11 mouse cellular contexts compared by ENCODE assay signal in the genomic region with DNA sequence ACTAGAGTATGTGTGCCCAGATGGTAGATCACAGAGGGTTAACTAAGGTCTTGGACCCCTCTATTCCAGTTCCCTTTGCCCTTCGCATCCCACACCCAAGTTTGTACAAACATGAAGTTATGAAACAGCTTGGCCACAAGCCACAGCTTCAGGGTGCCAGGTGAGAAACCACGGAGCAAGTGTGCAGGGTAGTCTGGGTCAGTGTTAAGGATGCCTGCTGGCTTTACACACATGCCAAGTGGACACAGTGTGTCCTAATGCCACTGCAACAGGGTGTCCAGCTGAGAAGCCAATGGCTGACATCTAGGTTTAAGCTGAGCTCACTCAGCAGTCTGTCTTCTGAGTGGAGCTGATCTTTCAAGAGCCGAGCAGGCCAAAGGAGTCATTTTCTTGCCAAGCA. TPM values are rescaled to one million over a fixed set of nuclear protein-coding genes. Genes with fewer than 3 reads are reported as not detected.
DNase-seq lines count a peak whose midpoint lies in the region; ATAC-seq lines count a peak whose summit lies in the region.
"Had no signal": no experiment of that assay in that cellular context is flagged by ENCODE, and none has a peak within 500 bp of the region (broad histone marks: within the 10 kb centered on the region; RNA-seq: fewer than 3 reads in every experiment).

No protein-coding gene starts in this region.

- ATAC-seq in liver, embryonic 16.5 days (ENCODE audit: low read depth), result peak; percentile 70

- H3K4me2 ChIP-seq in liver, embryonic 16.5 days (ENCODE audit: low read depth, low read length), result no peak overlapping the region
- H3K4me2 ChIP-seq: forebrain, embryonic 12.5 days; liver, embryonic 13.5 days had no signal

- no peak overlapping the region for H3K9ac ChIP-seq in liver, embryonic 16.5 days (ENCODE audit: low read depth, low read length)
- H3K9ac ChIP-seq: forebrain, embryonic 12.5 days; liver, embryonic 13.5 days had no signal

- H3K9me3 ChIP-seq in liver, embryonic 16.5 days (replicated peaks; ENCODE audit: control insufficient read depth, low read length), result no peaks in the 10 kb centered on the region
- H3K9me3 ChIP-seq: forebrain, embryonic 12.5 days; liver, embryonic 13.5 days had no signal

- H3K27ac ChIP-seq in liver, embryonic 16.5 days (ENCODE audit: low read length), result no peak overlapping the region
- H3K27ac ChIP-seq: forebrain, embryonic 12.5 days; heart, adult 2 months; liver, embryonic 13.5 days had no signal

- WGBS in liver, embryonic 16.5 days (ENCODE audit: insufficient replicate concordance), result 40% methylated on average over 3 of the region's 3 CpGs

- no peaks in the 10 kb centered on the region for H3K27me3 ChIP-seq in liver, embryonic 16.5 days (ENCODE audit: control insufficient read depth, insufficient read depth, low read depth, low read length)
- H3K27me3 ChIP-seq: forebrain, embryonic 12.5 days; liver, embryonic 13.5 days had no signal

- H3K36me3 ChIP-seq in liver, embryonic 16.5 days (ENCODE audit: control insufficient read depth, insufficient read depth), result no peaks in the 10 kb centered on the region
- H3K36me3 ChIP-seq: forebrain, embryonic 12.5 days; liver, embryonic 13.5 days had no signal

- no peak overlapping the region for H3K4me3 ChIP-seq in liver, embryonic 16.5 days (ENCODE audit: low read depth, low read length)
- H3K4me3 ChIP-seq: forebrain, embryonic 12.5 days; heart, adult 2 months; liver, embryonic 13.5 days had no signal

- no peaks in the 10 kb centered on the region for H3K4me1 ChIP-seq in liver, embryonic 16.5 days (ENCODE audit: control insufficient read depth, low read depth, low read length)
- H3K4me1 ChIP-seq: liver, embryonic 13.5 days had no signal

- DNase-seq in cerebellum, adult 9-10 months, result peak; percentile 23
- no peak for DNase-seq in cerebellum, postnatal 10 days
- no peak for DNase-seq in liver
- peak; percentile 73 to 80 for DNase-seq in kidney, postnatal 36 days
- peak; percentile 26 for DNase-seq in urinary bladder, postnatal 25 days (ENCODE audit: low spot score)
- DNase-seq in B cell, adult 2 months, result no peak
- DNase-seq in T-cell, adult 2 months (ENCODE audit: low spot score), result no peak
- DNase-seq: liver, embryonic 13.5 days had no signal

RNA-seq across cellular contexts. Expression of a gene that starts 44.5 kb away (rescaled TPM):
- 27.4 and 27.7 TPM in 2 replicates for polyA plus RNA-seq in liver, embryonic 16.5 days (2015; fragmentation: Nextera tagmentation; extraction: Ambion mirVana)

Comparison
In these comparisons a context has a peak if more than half of its experiments do, and no peak if none do; other contexts are left out.
1. DNase-seq: peak in cerebellum, adult 9-10 months (single experiment), kidney, postnatal 36 days (2 of 2) and urinary bladder, postnatal 25 days (single experiment); none in cerebellum, postnatal 10 days (0 of 2), liver (single experiment), B cell, adult 2 months (0 of 2) and T-cell, adult 2 months (single experiment).